Mouse (Mus musculus) telencephalon, adult 2 months (tissue): ENCODE measurements around the gene Cadm1.

Source experiments
- DNase-seq: peaks from one replicate; pipeline ENCODE4 v3.0.0-alpha.2; 2011; ENCODE audit warnings: low read depth, low spot score

The Cadm1 gene

DNA sequence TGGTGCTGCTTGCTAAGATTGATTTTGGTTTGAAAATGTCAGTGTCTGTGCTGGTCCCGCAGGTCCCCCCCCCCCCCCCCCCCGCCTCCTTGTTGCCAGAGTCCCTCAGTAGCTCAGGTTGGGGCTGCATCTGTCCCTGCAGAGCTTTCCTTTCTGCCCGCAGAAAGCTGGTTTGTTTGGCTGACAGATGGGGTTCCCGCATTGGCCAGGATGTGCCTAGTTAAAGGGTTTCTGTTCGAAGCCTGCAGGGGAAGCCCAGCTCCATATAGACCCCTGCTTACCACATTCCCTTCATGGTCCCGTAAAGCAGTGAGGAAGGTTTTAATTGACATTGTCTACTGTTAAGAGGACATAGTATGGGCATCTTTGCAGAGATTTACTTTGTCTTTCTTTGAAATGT, 78.9 kb downstream of the Cadm1 start:
- DNase-seq = no peak

GRCm38 (mm10) chr9:47609443-47609842, 79.5 kb downstream of the Cadm1 start:
- no peak for DNase-seq

- DNase-seq = no peak
Observed at GRCm38 (mm10) chr9:47610316-47610715, 80.3 kb downstream of the Cadm1 start.

DNA sequence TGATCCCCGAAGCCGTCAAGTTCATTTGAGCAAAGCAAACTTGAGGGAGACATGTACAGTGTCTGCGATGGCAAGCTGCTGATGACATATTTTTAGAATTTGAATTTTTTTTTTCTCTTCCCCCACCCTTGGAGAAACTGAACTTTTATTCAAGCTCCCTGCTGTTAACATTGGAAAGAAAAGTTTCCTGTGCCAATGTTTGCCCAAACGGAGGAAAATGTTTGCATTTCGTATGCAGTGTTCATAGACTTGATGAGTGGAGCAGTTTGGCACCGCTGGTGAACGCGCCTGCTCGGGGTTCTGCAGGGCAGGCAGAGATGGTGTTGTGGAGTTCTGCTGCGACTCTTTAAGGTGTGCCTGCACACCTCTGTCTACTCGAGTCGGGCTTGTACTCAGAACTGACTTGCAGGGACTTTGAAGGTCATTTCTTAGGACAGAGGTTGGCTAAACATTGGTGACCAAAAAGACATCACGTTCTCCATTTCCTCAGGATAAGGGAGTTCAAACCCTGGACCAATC, 83.0 kb downstream of the Cadm1 start:
- DNase-seq = no peak

GRCm38 (mm10) chr9:47615049-47615448, 85.1 kb downstream of the Cadm1 start:
- no peak for DNase-seq

DNA sequence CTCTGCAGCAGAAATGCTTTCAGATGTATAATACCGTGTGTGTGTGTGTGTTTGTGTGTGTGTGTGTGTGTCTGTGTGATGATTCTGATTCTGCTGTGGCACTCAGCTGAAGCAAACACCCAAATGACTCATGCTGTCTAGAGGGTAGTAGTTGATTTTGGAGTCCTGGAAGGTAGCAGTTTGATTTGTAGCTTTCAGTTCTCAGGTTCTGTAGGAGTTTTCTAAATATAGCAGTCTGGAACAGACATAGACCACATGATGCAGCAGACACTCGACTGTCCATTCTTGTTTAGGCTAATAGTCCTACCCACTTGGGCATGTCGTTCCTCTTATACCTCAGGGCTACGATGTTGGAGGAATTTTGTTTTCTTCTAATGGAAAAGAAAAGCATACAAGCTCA, 86.4 kb downstream of the Cadm1 start:
- no peak for DNase-seq

- DNase-seq = no peak
Observed at GRCm38 (mm10) chr9:47619501-47620029, 89.6 kb downstream of the Cadm1 start.

- no peak for DNase-seq
Observed at GRCm38 (mm10) chr9:47623447-47624445, 93.8 kb downstream of the Cadm1 start.

DNA sequence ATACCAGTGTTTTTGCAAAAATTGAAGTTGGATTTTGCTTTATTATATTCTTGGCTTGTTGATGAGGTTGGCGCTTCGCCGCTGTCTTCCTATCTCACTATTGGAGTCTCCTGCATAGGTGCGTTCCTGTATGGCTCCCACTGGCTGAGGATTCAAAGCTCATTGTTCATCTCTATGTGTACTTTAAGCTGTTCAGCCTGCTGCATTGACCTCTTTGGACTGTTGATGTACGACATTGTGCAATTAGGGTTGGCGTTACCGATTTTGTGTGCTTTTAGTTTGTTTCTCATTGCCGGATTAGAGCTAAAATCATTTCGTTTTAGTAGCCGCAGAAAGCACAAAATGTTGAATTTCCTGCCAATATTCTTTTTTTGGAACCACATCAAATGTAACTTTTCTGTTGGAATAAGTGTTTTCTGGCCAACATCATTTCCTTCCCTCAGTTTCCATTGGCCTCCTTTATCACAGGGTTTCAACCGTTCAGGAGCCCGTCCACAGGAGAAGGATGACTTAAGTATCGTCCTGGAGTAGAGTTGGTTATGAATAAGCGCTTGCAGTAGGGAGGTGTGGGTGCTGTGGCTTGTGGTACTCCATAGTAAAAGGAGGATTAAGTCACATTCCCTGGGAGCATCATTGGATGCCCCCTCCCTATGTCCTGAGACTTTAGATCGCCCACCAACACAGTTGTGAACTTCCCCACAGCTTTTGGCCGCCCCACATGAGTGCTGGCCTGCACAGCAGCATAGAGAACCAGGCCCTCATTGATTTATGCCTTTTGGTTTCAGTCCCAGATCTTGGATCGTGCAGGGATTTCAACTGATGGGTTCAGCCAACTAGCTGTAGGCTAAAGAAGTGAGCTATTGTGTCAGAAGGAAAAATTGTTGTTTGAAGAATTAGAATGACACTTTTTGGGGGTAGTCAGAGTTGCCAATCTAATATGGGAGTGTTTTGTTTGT, 94.9 kb downstream of the Cadm1 start:
- no peak for DNase-seq

- DNase-seq = no peak
Observed at GRCm38 (mm10) chr9:47625621-47626210, 95.7 kb downstream of the Cadm1 start.

DNA sequence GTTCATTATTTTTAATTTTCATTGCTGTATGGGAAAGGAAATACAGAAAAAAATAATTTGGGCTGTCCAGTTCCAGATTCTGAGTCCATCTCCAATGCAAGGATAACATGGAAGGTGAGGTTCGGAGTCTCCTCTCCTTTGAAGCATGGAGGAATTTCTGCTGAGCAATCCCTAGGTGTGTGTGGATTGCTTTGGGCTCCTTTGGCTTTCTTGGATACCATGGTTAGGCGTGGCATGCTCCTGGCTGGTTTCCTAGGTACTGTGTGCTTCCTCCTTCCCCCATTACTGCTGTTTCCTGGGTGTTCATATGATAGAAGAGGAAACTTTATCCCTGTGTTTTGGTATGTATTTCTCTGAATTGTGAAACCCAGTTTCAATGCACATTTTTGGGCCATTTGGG, 98.0 kb downstream of the Cadm1 start:
- no peak for DNase-seq

- no peak for DNase-seq
Observed at GRCm38 (mm10) chr9:47628550-47628949, 98.6 kb downstream of the Cadm1 start.

DNA sequence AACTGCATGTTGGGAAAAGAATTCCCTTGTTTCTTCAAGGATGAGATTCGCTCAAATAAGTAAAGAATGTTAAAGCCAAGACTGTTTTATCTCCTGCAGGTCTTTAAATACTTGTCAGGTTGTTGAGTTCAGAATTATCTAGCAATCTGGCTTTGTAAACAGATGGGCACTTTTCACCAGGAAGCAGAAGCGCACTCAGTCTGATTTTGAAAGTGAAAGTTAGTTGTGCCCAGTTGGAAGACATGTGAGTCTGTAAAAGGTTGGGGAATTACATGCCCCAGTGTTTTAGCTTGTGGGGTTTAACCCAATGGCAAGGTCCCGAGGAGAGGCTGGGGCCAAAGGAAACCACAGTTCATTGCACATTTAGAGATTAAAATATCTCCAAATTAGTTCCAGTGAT, 104.7 kb downstream of the Cadm1 start:
- no peak for DNase-seq

- no peak for DNase-seq
Observed at GRCm38 (mm10) chr9:47642663-47643062, 112.7 kb downstream of the Cadm1 start.

DNA sequence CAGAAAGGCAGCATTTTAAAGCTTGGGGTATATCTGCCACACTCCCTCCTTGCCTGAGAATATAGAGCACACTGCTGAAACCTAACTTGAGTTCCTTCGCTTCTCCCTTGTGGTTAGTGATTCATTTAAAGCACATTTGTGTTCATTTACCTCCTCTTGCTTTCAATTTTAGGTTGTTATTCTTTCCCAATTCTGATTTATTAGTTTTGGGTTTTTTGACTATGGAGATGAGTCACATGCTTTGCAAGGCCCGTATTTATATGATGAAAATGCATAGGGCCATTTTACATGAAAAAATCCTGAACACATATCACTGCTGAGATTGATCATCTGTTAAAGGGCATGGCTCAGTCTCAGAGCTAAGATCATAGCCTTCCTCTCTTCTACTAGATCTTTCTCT, 115.1 kb downstream of the Cadm1 start:
- DNase-seq = no peak

- DNase-seq = no peak
Observed at GRCm38 (mm10) chr9:47651431-47651830, 121.5 kb downstream of the Cadm1 start.

DNA sequence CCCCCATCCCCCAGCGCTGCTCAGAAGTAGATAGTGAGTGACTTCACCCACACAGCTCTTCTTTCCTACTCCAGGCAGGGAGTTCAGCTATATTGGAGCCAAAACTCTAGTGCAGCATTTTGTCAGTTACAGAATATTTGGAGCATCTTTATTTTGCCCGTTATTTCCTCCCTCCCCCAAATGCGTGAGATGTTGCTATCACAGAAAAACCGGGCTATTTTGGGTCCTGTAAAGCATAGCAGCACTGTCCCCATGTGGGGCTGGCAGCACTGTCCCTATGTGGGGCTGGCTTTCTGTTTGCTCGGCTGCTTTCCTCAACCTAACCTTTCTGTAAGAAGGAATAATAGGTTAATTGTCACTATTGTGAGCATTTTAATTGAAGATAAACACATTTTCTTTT, 122.2 kb downstream of the Cadm1 start:
- DNase-seq = no peak

DNA sequence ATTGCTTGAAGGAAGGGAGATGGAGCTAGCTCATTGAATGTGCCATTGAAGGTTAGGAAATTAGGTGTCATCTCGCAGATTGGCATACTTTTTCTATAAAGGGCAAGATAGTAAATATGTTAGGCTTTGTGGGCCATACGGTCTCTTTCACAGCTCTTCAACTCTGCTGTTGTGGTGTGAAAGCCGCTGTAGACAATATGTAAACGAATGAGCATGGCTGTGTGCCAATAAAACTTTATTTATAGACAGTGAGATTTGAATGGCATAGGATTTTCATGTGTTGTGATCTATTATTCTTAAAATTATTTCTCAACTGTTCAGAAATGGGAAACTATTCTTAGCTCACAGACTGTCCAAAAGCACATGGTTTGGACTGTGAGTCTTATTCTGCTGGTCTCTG, 123.0 kb downstream of the Cadm1 start:
- DNase-seq = no peak

GRCm38 (mm10) chr9:47659366-47660090, 129.6 kb downstream of the Cadm1 start:
- peak; percentile 45 for DNase-seq

DNA sequence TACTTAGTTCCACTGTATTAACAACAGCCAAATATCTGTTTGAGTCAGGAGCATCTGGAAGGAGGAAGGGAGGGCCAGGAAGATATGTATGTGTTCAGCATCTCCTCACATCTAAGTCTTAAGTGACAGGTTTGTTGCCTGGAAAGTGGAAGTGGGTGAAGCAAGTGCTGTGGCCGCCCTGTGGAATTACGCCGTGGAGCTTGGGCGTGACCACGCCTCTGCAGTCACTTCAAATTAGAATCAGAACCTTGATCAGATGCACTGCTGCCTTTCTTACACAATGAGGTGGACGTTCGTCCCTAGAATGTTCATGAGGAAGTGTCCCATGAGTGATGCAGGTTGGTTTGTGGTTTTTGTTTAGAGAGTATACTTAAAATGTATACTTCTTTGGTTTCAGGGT, 131.6 kb downstream of the Cadm1 start:
- DNase-seq = no peak

DNA sequence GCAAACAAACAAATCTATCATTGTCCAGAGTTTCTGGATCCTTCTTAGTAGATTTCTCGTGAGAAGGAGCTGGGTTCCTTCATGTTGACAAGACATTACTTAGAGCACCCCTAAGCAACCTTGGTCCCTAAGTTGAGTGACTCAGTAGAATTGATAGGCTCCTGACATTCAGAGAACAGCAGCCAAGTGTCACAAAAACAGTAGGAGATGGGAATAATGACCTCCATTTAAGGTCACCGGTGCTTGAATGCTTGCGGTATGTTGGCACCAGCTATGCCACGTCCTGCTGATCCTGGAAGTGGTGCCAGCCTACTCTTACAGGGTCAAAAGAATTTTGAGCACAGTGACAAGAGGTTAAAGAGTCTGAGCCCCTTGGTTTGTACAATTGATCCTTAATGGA, 139.2 kb downstream of the Cadm1 start:
- DNase-seq = no peak
